Mouse (Mus musculus) layer of hippocampus, adult 8-10 months (tissue): ENCODE data around the gene Slamf8. TPM values are rescaled to one million over a fixed set of nuclear protein-coding genes. Genes with fewer than 3 reads are reported as not detected.

ENCODE experiments used
- DNase-seq, 2 experiments: peaks; one replicate each; pipeline ENCODE4 v3.0.0; 2022; ENCODE audit warnings: low spot score in 2 of 2
- total RNA-seq, 4 experiments: library from RNA; stranded (reverse); gene quantifications; 2 replicates each; pipeline ENCODE4 v1.2.4; 2022

The Slamf8 gene
- total RNA-seq, 4 experiments from 2014 or later: 0.59 to 0.92 TPM; not detected in 2

GRCm38 (mm10) chr1:172593956-172594355 is 3.6 kb upstream of the Slamf8 start:
- no peak for DNase-seq

- no peak for DNase-seq
These were observed 3.0 kb upstream of the Slamf8 start for GRCm38 (mm10) chr1:172593321-172593720.

- DNase-seq: no peak
These were observed 4.5 kb downstream of the Slamf8 start for GRCm38 (mm10) chr1:172585612-172586567.

GRCm38 (mm10) chr1:172585026-172585425 is 5.3 kb downstream of the Slamf8 start:
- no peak for DNase-seq

- no peak for DNase-seq
These were observed 6.1 kb downstream of the Slamf8 start for GRCm38 (mm10) chr1:172584271-172584670.

- no peak for DNase-seq
These were observed 7.9 kb downstream of the Slamf8 start for GRCm38 (mm10) chr1:172582436-172582835.

- no peak for DNase-seq
These were observed 10.3 kb downstream of the Slamf8 start for GRCm38 (mm10) chr1:172580116-172580515.

GRCm38 (mm10) chr1:172567758-172568157 is 22.6 kb downstream of the Slamf8 start:
- no peak for DNase-seq

- no peak for DNase-seq
These were observed 24.2 kb downstream of the Slamf8 start for GRCm38 (mm10) chr1:172566131-172566530.

- no peak for DNase-seq
These were observed 26.9 kb downstream of the Slamf8 start for GRCm38 (mm10) chr1:172563465-172563828.

- peak; percentile 40 to 44 for DNase-seq
These were observed 27.5 kb downstream of the Slamf8 start for GRCm38 (mm10) chr1:172562641-172563464.

- no peak for DNase-seq
These were observed 34.7 kb downstream of the Slamf8 start, which contains the start of gene Vsig8 for GRCm38 (mm10) chr1:172555638-172556037. Gene Vsig8, plus strand, starts transcription at chr1:172555938.

GRCm38 (mm10) chr1:172552623-172553022 is 37.7 kb downstream of the Slamf8 start:
- DNase-seq: no peak

GRCm38 (mm10) chr1:172551009-172551408 is 39.4 kb downstream of the Slamf8 start:
- no peak for DNase-seq

- DNase-seq: peak; percentile 25 to 37
These were observed 39.8 kb downstream of the Slamf8 start for GRCm38 (mm10) chr1:172550551-172550951.

GRCm38 (mm10) chr1:172549717-172550116 is 40.7 kb downstream of the Slamf8 start:
- DNase-seq: no peak

- no peak for DNase-seq
These were observed 41.1 kb downstream of the Slamf8 start for GRCm38 (mm10) chr1:172549314-172549713.

- DNase-seq: no peak
These were observed 41.9 kb downstream of the Slamf8 start for GRCm38 (mm10) chr1:172548501-172548900.

- DNase-seq: no peak
These were observed 44.3 kb downstream of the Slamf8 start for GRCm38 (mm10) chr1:172546062-172546461.

GRCm38 (mm10) chr1:172540283-172540820 is 50.0 kb downstream of the Slamf8 start:
- DNase-seq: no peak

GRCm38 (mm10) chr1:172539827-172540226 is 50.5 kb downstream of the Slamf8 start:
- DNase-seq: no peak

GRCm38 (mm10) chr1:172535116-172535515 is 55.3 kb downstream of the Slamf8 start:
- DNase-seq: no peak
